Mouse (Mus musculus): ENCODE measurements at regions not wholly inside any gene's neighbourhood (a gene's known extent, or its start where the extent isn't known, plus 50 kb on each side); places are given as distances from the start of the nearest gene placed in this dataset.

DNA sequence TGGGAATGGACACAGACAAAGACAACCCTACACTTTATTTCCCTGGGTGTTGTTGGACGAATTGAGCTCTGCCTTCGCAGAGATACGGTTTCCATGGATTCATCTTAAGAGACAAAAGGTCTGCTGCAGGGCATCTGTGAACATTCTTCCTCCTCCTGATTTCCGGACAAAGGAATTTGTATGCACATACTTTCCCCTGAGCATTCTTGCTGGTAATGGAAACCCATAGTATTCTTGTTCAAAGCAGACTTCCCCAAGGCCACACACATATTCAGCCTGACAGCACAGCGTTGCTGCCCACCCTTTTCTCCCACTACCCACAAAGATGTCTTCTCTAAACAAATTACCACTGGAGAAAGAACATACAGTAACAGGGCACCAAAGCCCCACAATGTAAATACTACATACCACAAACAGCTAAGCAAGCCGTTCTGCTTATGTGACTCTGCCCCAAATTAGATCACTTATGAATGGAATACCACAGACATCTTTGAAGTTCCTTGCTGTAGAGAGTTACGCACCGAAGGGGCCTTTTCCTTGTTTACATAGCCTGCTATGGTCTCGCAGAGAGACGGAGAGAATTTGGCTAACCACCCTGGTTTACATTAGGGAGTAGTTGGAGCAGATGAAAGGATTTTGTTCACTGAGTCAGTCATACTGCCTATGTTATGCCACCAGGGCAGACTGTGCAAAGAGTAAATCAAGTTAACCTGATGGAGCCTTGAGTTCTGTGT lies 96.0 kb upstream of the Tas2r134 start:
- 61% methylated on average over 10 of the region's 10 CpGs for WGBS
- H3K27me3 ChIP-seq (replicated peaks; ENCODE audit: control insufficient read depth, insufficient read depth, low read length), result no peaks in the 10 kb centered on the region
- no peaks in the 10 kb centered on the region for H3K4me1 ChIP-seq (ENCODE audit: control insufficient read depth, insufficient read depth, low read length)
- ATAC-seq (no peak), DNase-seq (ENCODE audit: low spot score) (no peak)
- no peaks in the 10 kb centered on the region for H3K36me3 ChIP-seq (ENCODE audit: control insufficient read depth, insufficient read depth, low read length)
- no peak overlapping the region for H3K4me2 ChIP-seq (ENCODE audit: low read length)
- no peaks in the 10 kb centered on the region for H3K9me3 ChIP-seq (replicated peaks; ENCODE audit: control insufficient read depth, low read length)
- no peak overlapping the region for H3K9ac ChIP-seq (ENCODE audit: low read length)
- H3K27ac ChIP-seq (ENCODE audit: low read depth, low read length), result no peak overlapping the region
- H3K4me3 ChIP-seq (ENCODE audit: low read depth, low read length), result no peak overlapping the region

DNA sequence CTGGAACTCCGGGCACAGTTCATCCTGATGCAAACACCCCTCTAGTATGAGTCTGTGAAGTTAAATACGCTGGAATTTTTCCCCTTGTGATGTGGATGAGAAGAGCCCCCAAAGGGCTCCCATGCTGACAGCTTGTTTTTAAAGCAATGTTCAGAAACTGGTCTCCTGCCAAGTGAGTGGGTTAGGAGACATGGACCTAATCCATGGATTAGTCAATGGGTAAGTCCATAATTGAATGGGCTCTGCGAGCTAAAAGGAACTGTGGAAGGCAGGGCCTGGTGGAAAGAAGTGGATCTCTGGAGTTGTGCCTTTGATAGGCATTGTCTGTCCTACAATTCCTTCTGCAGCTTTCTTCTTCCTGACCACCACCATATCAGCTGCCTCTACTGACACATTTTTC lies 104.5 kb upstream of the Tas2r134 start:
- 78% methylated on average over 3 of the region's 3 CpGs for WGBS
- no peaks in the 10 kb centered on the region for H3K4me1 ChIP-seq (ENCODE audit: control insufficient read depth, insufficient read depth, low read length)
- H3K27ac ChIP-seq (ENCODE audit: low read depth, low read length), result no peak overlapping the region
- H3K9ac ChIP-seq (ENCODE audit: low read length), result no peak overlapping the region
- ATAC-seq (no peak), DNase-seq (ENCODE audit: low spot score) (no peak)
- no peaks in the 10 kb centered on the region for H3K9me3 ChIP-seq (replicated peaks; ENCODE audit: control insufficient read depth, low read length)
- H3K4me2 ChIP-seq (ENCODE audit: low read length), result no peak overlapping the region
- H3K27me3 ChIP-seq (replicated peaks; ENCODE audit: control insufficient read depth, insufficient read depth, low read length), result no peaks in the 10 kb centered on the region
- H3K36me3 ChIP-seq (ENCODE audit: control insufficient read depth, insufficient read depth, low read length), result no peaks in the 10 kb centered on the region
- no peak overlapping the region for H3K4me3 ChIP-seq (ENCODE audit: low read depth, low read length)

DNA sequence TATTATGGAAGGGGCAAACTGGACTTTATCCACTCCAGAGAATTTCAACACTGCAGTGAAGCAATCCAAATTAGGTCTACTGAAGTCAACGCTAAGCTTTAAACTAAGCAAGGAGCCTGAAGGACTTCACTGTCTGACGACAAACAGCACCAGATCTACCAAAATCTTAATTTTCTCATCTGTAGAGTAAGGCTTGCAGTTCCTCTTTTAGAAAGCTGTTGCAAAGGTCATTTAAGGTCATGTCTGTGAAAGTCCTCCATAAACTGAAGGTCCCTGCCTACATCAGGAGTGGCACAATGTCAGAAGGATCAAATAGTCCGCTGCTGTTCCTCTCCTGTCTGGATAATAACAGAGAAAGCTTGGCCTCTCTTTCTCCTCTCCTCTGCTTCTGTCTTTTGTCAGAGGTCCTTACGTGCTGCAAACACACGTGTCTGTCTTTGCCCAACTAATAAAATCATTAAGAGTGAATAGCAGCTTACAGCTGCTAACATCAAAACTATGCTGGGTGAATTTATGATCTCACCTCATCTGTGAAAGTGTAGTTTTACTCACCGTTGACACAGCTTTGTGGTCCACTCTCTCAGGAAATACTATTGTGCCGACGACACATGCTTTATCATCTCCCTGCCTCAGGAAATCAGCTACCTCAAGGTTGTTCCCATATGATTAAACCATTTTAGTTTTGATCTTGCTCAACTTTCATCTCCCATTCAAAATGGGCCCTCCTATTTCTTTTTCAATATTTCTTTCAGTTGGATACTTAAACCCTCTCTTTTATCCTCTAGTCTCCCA lies 117.9 kb upstream of the Tas2r134 start:
- no peak for DNase-seq (ENCODE audit: low spot score)
- Histone ChIP-seq H3K4me3 (ENCODE audit: low read depth, low read length) (no peak overlapping the region), H3K36me3 (ENCODE audit: control insufficient read depth, insufficient read depth, low read length) (no peaks in the 10 kb centered on the region), H3K9ac (ENCODE audit: low read length) (no peak overlapping the region), H3K9me3 (replicated peaks; ENCODE audit: control insufficient read depth, low read length) (no peaks in the 10 kb centered on the region), H3K4me2 (ENCODE audit: low read length) (no peak overlapping the region), H3K4me1 (ENCODE audit: control insufficient read depth, insufficient read depth, low read length) (no peaks in the 10 kb centered on the region), H3K27me3 (replicated peaks; ENCODE audit: control insufficient read depth, insufficient read depth, low read length) (no peaks in the 10 kb centered on the region), H3K27ac (ENCODE audit: low read depth, low read length) (no peak overlapping the region)
- ATAC-seq, result no peak
- WGBS, result 87% methylated on average over 8 of the region's 8 CpGs

DNA sequence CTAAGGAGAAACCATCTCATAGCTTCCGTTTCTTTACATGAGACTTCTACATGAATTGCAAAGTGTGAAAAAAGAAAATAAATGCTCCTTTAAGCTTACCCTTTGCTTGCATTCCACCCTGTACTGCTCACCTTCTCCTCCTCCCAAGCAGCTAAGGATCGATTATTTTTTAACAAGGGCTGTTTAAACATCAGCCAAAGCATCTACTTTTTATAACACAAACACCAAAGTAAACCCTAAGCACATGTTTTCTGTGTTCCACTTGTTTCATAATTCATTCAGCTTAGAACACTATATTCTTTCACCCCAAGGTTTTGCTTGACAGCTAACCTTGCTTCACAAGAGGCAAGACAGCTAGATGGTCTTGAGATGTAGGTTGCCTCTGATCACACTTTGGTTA lies 129.4 kb upstream of the Tas2r134 start:
- no peak overlapping the region for H3K27ac ChIP-seq (ENCODE audit: low read depth, low read length)

DNA sequence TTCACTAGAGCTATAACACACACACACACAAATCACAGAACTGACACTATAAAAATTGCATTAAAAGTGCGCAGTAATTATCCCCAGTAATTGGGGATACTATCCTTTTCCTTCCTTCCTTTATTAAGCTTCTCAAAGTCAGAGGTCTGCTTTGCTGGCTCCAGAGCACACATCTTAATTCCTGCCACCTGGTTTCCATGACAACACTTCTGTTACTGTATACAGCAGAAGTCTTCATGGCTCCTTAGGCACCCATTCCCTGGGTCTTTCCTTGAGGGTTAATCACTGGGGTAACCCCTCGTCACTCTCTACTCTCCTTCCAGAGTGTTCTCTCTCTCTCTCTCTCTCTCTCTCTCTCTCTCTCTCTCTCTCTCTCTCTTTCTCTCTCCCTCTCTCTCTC lies 153.6 kb upstream of the Tas2r134 start:
- no peak overlapping the region for H3K9ac ChIP-seq (ENCODE audit: low read length)
- no peak overlapping the region for H3K27ac ChIP-seq (ENCODE audit: low read depth, low read length)
- no peaks in the 10 kb centered on the region for H3K9me3 ChIP-seq (replicated peaks; ENCODE audit: control insufficient read depth, low read length)
- WGBS, result 74% methylated on average over 2 of the region's 2 CpGs
- H3K27me3 ChIP-seq (replicated peaks; ENCODE audit: control insufficient read depth, insufficient read depth, low read length), result no peaks in the 10 kb centered on the region
- ATAC-seq, result no peak
- no peak overlapping the region for H3K4me2 ChIP-seq (ENCODE audit: low read length)
- no peak overlapping the region for H3K4me3 ChIP-seq (ENCODE audit: low read depth, low read length)
- H3K36me3 ChIP-seq (ENCODE audit: control insufficient read depth, insufficient read depth, low read length), result no peaks in the 10 kb centered on the region
- no peaks in the 10 kb centered on the region for H3K4me1 ChIP-seq (ENCODE audit: control insufficient read depth, insufficient read depth, low read length)
- DNase-seq (ENCODE audit: low spot score), result peak; percentile 54

More for the DNA sequence above, 129.4 kb upstream of the Tas2r134 start:
- no peak for DNase-seq (ENCODE audit: low spot score)
- H3K4me2 ChIP-seq (ENCODE audit: low read length), result no peak overlapping the region
- no peaks in the 10 kb centered on the region for H3K27me3 ChIP-seq (replicated peaks; ENCODE audit: control insufficient read depth, insufficient read depth, low read length)
- WGBS, result 100% methylated on average over 2 of the region's 2 CpGs
- no peaks in the 10 kb centered on the region for H3K9me3 ChIP-seq (replicated peaks; ENCODE audit: control insufficient read depth, low read length)
- H3K36me3 ChIP-seq (ENCODE audit: control insufficient read depth, insufficient read depth, low read length), result no peaks in the 10 kb centered on the region
- no peak overlapping the region for H3K4me3 ChIP-seq (ENCODE audit: low read depth, low read length)
- no peak for ATAC-seq
- H3K4me1 ChIP-seq (ENCODE audit: control insufficient read depth, insufficient read depth, low read length), result no peaks in the 10 kb centered on the region
- no peak overlapping the region for H3K9ac ChIP-seq (ENCODE audit: low read length)

DNA sequence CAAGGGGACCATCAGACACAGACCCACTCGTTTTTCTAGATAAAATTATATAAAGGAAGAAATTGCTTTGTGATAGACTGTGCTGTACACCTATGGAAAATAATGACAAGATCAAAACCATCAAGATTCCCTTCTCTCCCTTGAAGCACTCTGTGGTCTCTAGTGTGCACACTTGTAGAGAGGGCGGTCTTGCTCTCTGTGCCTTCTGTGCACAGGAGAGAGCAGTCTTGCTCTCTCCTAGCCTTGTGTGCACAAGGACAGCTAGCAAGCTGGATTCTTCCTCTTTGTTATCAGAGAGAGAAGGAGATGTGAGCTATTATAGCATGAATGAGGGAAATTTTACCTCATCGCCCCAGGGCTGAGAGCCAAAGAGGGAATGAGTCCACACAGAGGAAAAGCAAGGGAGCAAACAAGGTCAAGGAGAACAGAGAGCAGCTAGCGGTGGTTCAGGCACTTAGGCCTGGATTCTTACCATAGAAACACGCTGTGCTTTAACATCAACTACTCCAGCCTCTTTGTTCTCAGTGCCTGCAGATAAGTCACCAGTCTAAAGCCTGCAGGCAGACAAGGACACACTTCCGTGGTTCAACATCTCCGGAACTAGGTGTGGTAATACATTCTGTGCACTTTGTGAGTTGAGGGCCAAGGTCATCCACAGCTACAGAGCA lies 160.2 kb upstream of the Tas2r134 start:
- Histone ChIP-seq H3K4me3 (ENCODE audit: low read depth, low read length) (no peak overlapping the region), H3K36me3 (ENCODE audit: control insufficient read depth, insufficient read depth, low read length) (no peaks in the 10 kb centered on the region), H3K4me2 (ENCODE audit: low read length) (no peak overlapping the region), H3K9me3 (replicated peaks; ENCODE audit: control insufficient read depth, low read length) (no peaks in the 10 kb centered on the region), H3K27me3 (replicated peaks; ENCODE audit: control insufficient read depth, insufficient read depth, low read length) (no peaks in the 10 kb centered on the region), H3K9ac (ENCODE audit: low read length) (no peak overlapping the region), H3K4me1 (ENCODE audit: control insufficient read depth, insufficient read depth, low read length) (no peaks in the 10 kb centered on the region), H3K27ac (ENCODE audit: low read depth, low read length) (no peak overlapping the region)
- ATAC-seq, result no peak
- DNase-seq (ENCODE audit: low spot score), result peak; percentile 24
- WGBS, result 78% methylated on average over 7 of the region's 7 CpGs

DNA sequence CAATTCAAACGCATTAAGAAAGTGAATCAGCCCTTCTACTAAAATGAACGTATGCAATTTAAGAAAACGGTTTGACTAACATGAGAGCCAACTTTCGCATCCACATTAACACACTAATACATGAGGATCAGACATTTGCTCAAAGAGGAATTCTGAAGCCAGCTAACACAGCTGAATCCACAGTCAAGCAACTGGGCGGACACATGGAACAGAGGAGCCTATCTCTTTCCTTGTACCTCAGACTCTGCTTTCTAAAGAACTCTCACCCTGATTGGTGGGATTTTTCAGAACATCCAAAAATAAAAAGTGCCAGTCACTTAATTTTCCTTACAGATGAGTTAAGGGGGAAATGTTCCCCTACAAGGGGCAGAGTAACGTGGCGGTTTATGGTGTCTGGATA lies 161.3 kb upstream of the Tas2r134 start:
- H3K27ac ChIP-seq (ENCODE audit: low read depth, low read length), result no peak overlapping the region
- H3K4me3 ChIP-seq (ENCODE audit: low read depth, low read length), result no peak overlapping the region
- H3K4me1 ChIP-seq (ENCODE audit: control insufficient read depth, insufficient read depth, low read length), result no peaks in the 10 kb centered on the region
- no peak for DNase-seq (ENCODE audit: low spot score)
- WGBS, result 94% methylated on average over 7 of the region's 7 CpGs
- H3K27me3 ChIP-seq (replicated peaks; ENCODE audit: control insufficient read depth, insufficient read depth, low read length), result no peaks in the 10 kb centered on the region
- no peak for ATAC-seq
- no peak overlapping the region for H3K4me2 ChIP-seq (ENCODE audit: low read length)
- H3K36me3 ChIP-seq (ENCODE audit: control insufficient read depth, insufficient read depth, low read length), result no peaks in the 10 kb centered on the region
- no peaks in the 10 kb centered on the region for H3K9me3 ChIP-seq (replicated peaks; ENCODE audit: control insufficient read depth, low read length)
- H3K9ac ChIP-seq (ENCODE audit: low read length), result no peak overlapping the region

DNA sequence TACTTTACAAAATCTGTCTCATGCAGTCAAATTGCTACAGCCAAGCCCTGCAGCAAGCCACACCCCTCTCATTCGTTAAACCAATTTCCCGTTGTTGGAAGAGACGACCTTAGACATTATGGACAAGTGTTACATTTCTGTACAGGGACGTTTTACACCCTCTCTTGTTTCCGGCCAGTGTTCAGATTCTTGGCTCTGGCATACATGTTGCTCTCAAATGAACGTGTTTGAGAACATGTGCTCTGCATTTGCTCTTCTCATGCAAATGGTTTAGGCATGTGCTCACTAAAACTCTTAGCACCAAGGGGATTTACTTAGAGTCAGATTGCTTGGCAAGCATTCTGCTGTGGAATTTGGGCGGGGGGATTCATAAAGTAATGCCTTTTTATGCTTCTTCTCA lies 161.7 kb upstream of the Tas2r134 start:
- H3K4me2 ChIP-seq (ENCODE audit: low read length), result no peak overlapping the region
- no peak overlapping the region for H3K27ac ChIP-seq (ENCODE audit: low read depth, low read length)
- no peak overlapping the region for H3K4me3 ChIP-seq (ENCODE audit: low read depth, low read length)
- no peak overlapping the region for H3K9ac ChIP-seq (ENCODE audit: low read length)
- H3K4me1 ChIP-seq (ENCODE audit: control insufficient read depth, insufficient read depth, low read length), result no peaks in the 10 kb centered on the region
- WGBS, result 53% methylated on average over 7 of the region's 7 CpGs
- ATAC-seq (no peak), DNase-seq (ENCODE audit: low spot score) (no peak)
- H3K36me3 ChIP-seq (ENCODE audit: control insufficient read depth, insufficient read depth, low read length), result no peaks in the 10 kb centered on the region
- H3K27me3 ChIP-seq (replicated peaks; ENCODE audit: control insufficient read depth, insufficient read depth, low read length), result no peaks in the 10 kb centered on the region
- H3K9me3 ChIP-seq (replicated peaks; ENCODE audit: control insufficient read depth, low read length), result no peaks in the 10 kb centered on the region

DNA sequence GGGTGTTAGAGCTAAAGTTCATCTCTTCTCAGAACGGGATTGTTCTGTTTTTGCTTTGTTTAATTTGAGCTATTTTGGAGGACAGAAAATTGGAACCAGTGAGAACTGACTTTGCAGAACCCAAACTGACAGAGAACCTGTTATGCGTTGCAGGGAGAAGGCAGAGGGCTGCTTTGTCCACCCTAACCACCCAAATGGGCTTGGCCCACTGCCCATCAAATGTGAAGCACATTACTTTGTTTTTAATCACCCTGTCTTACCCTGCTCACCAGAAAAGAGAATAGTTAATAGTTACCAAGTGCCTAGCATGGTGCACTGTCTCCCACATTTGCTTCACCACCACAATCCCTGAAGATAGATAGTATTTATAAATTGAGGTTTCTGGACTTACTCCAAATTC lies 163.0 kb upstream of the Tas2r134 start:
- H3K27me3 ChIP-seq (replicated peaks; ENCODE audit: control insufficient read depth, insufficient read depth, low read length), result no peaks in the 10 kb centered on the region
- ATAC-seq (no peak), DNase-seq (ENCODE audit: low spot score) (no peak)
- no peak overlapping the region for H3K4me2 ChIP-seq (ENCODE audit: low read length)
- no peaks in the 10 kb centered on the region for H3K4me1 ChIP-seq (ENCODE audit: control insufficient read depth, insufficient read depth, low read length)
- no peaks in the 10 kb centered on the region for H3K9me3 ChIP-seq (replicated peaks; ENCODE audit: control insufficient read depth, low read length)
- no peak overlapping the region for H3K27ac ChIP-seq (ENCODE audit: low read depth, low read length)
- H3K4me3 ChIP-seq (ENCODE audit: low read depth, low read length), result no peak overlapping the region
- no peak overlapping the region for H3K9ac ChIP-seq (ENCODE audit: low read length)
- WGBS, result 76% methylated on average over 2 of the region's 2 CpGs
- H3K36me3 ChIP-seq (ENCODE audit: control insufficient read depth, insufficient read depth, low read length), result no peaks in the 10 kb centered on the region

Measured in forebrain, embryonic 14.5 days (tissue).